Comparison of ENCODE assay signal across 11 mouse cellular contexts in the genomic region with DNA sequence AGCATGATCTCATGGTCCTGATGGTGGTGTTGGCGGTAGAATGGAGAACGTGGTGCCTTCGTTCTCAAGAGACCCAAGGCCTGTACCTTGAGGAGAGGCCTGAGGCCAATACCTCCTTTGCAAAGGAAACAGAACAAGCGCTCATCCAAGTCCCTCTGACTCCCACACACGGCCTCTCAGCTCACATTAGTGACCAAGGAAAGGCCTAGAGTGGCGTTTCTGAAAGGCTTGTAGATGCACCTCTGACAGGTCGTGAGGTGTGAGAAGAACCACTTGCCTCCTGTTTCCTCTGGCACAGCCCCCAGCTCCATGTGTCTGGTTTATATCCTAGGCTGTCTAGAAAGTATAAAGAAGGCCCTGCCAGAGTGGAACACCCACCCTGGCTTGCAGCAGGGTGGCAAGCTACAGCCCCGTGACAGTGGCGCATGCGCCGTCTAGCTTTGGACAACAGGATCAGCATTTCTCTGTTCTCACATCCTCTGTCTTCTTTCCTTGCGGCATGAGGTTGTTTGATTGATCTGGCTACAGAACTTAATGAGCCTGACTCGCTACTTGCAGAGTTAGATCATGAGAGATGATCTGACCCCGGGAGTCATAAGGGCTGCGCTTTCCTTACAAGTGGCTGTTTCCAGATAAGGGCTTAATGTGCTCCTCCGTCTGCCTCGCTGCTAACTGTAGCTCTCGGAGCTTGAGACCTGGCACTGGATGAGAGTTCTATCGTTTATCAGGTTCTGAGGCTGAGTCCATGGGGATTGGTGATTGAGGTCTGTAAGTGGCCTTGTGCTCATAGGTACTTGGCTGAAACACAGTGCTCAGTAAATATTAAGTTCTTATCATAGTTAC.
A peak's percentile ranks its signal among the peaks of the same experiment; 100 is the strongest.
DNase-seq lines count a peak whose midpoint lies in the region; ATAC-seq and TF ChIP-seq lines count a peak whose summit lies in the region.
"Had no signal": no experiment of that assay in that cellular context is flagged by ENCODE, and none has a peak within 500 bp of the region (broad histone marks: within the 10 kb centered on the region; RNA-seq: fewer than 3 reads in every experiment).

No protein-coding gene starts in this region.

- DNase-seq in kidney, postnatal 25 days: no peak
- DNase-seq in c-Kit-positive CD71-positive TER-119-negative erythroid progenitor cells, embryonic 14.5 days (ENCODE audit: low read depth): peak; percentile 57
- DNase-seq in liver, embryonic 14.5 days (ENCODE audit: low read depth in 3 of 3, low spot score in 3 of 3): peak; percentile 50 to 62 (median 55)
- no peak for DNase-seq in right cerebral cortex, adult 18-20 months
- no peak for DNase-seq in right cerebral cortex, postnatal 36 days (ENCODE audit: low spot score in 2 of 2)
- DNase-seq in urinary bladder, postnatal 36 days (ENCODE audit: low spot score in 2 of 2): no peak
- DNase-seq: cerebellum, adult 11-12 months; thymus, postnatal 14 days had no signal

- H3K36me3 ChIP-seq in kidney, embryonic 15.5 days: no peaks in the 10 kb centered on the region
- H3K36me3 ChIP-seq in heart, embryonic 12.5 days: no peaks in the 10 kb centered on the region
- H3K36me3 ChIP-seq in liver, embryonic 14.5 days (replicated peaks; ENCODE audit: control insufficient read depth, insufficient read depth, low read depth): no peaks in the 10 kb centered on the region
- H3K36me3 ChIP-seq: limb, embryonic 12.5 days had no signal

- no peak for TF ChIP-seq CTCF in liver, embryonic 14.5 days (IDR thresholded peaks at IDR 0.05; ENCODE audit: low read depth)

- H3K4me1 ChIP-seq in kidney, embryonic 15.5 days: peaks cover 56% of the 10 kb centered on the region
- H3K4me1 ChIP-seq in heart, embryonic 12.5 days (replicated peaks): peaks cover 57% of the 10 kb centered on the region
- peaks cover 32 to 44% of the 10 kb centered on the region in 2 experiments for H3K4me1 ChIP-seq in liver, embryonic 14.5 days (replicated peaks; ENCODE audit: control insufficient read depth in 2 of 2, insufficient read depth in 2 of 2, low read length in 1 of 2)

- 42% methylated on average over 19 of the region's 19 CpGs for WGBS in kidney, embryonic 15.5 days
- whole genome bisulfite sequencing in heart, embryonic 12.5 days: 20% methylated on average over 19 of the region's 19 CpGs
- 46% methylated on average over 19 of the region's 19 CpGs for WGBS in liver, embryonic 14.5 days (ENCODE audit: insufficient replicate concordance)

- no peak for ATAC-seq in kidney, embryonic 15.5 days (replicated peaks; ENCODE audit: low FRiP score)
- peak; percentile 78 for ATAC-seq in heart, embryonic 12.5 days (ENCODE audit: insufficient number of reproducible peaks, low FRiP score)
- peak; percentile 65 for ATAC-seq in liver, embryonic 14.5 days (ENCODE audit: insufficient read depth)

- no peaks in the 10 kb centered on the region for H3K9me3 ChIP-seq in kidney, embryonic 15.5 days (replicated peaks)
- no peaks in the 10 kb centered on the region for H3K9me3 ChIP-seq in heart, embryonic 12.5 days (replicated peaks)
- H3K9me3 ChIP-seq in liver, embryonic 14.5 days (ENCODE audit: control insufficient read depth, low read length): no peaks in the 10 kb centered on the region
- H3K9me3 ChIP-seq: limb, embryonic 12.5 days had no signal

- H3K4me2 ChIP-seq in kidney, embryonic 15.5 days: no peak overlapping the region
- peak overlapping the region; percentile 47 for H3K4me2 ChIP-seq in heart, embryonic 12.5 days
- peak overlapping the region; percentile 11 for H3K4me2 ChIP-seq in liver, embryonic 14.5 days (ENCODE audit: low read depth)
- H3K4me2 ChIP-seq: limb, embryonic 12.5 days had no signal

- peak; percentile 71 for TF ChIP-seq EP300 in liver, embryonic 14.5 days (IDR thresholded peaks at IDR 0.05; ENCODE audit: low read depth)

- peak overlapping the region; percentile 67; the same call in 1 of the 2 replicates for H3K27ac ChIP-seq in kidney, embryonic 15.5 days
- H3K27ac ChIP-seq in heart, embryonic 12.5 days (ENCODE audit: poor library complexity, severe bottlenecking): peak overlapping the region; percentile 96
- H3K27ac ChIP-seq in liver, embryonic 14.5 days: peak overlapping the region; percentile 58
- H3K27ac ChIP-seq: limb, embryonic 12.5 days had no signal

- no peaks in the 10 kb centered on the region for H3K27me3 ChIP-seq in kidney, embryonic 15.5 days
- H3K27me3 ChIP-seq in heart, embryonic 12.5 days (replicated peaks): no peaks in the 10 kb centered on the region
- no peaks in the 10 kb centered on the region for H3K27me3 ChIP-seq in liver, embryonic 14.5 days (ENCODE audit: control insufficient read depth, insufficient read depth, low read length)
- H3K27me3 ChIP-seq: limb, embryonic 12.5 days had no signal

- no peak overlapping the region for H3K9ac ChIP-seq in kidney, embryonic 15.5 days
- peak overlapping the region; percentile 14; the same call in 1 of the 2 replicates for H3K9ac ChIP-seq in heart, embryonic 12.5 days
- H3K9ac ChIP-seq in liver, embryonic 14.5 days (replicated peaks): 0 out of 2 replicates have a peak overlapping the region, but pooled peaks have one; percentile 21
- H3K9ac ChIP-seq: limb, embryonic 12.5 days had no signal

- H3K4me3 ChIP-seq in kidney, embryonic 15.5 days (replicated peaks): no peak overlapping the region
- no peak overlapping the region for H3K4me3 ChIP-seq in heart, embryonic 12.5 days
- H3K4me3 ChIP-seq in liver, embryonic 14.5 days (ENCODE audit: insufficient read depth in 1 of 2, low read depth in 2 of 2, low read length in 2 of 2): no peak overlapping the region
- H3K4me3 ChIP-seq: limb, embryonic 12.5 days had no signal

Comparison
In these comparisons a context has a peak if more than half of its experiments do, and no peak if none do; other contexts are left out.
1. DNase-seq: peak in c-Kit-positive CD71-positive TER-119-negative erythroid progenitor cells, embryonic 14.5 days (single experiment) and liver, embryonic 14.5 days (3 of 3); none in kidney, postnatal 25 days (0 of 2), right cerebral cortex, adult 18-20 months (single experiment), right cerebral cortex, postnatal 36 days (0 of 2) and urinary bladder, postnatal 36 days (0 of 2).
2. Peak in every context shown above with its lines, with median percentiles within 50 percentile points of each other: H3K27ac ChIP-seq.